Mouse (Mus musculus): ENCODE measurements at regions not wholly inside any gene's neighbourhood (a gene's known extent, or its start where the extent isn't known, plus 50 kb on each side); places are given as distances from the start of the nearest gene placed in this dataset.

DNA sequence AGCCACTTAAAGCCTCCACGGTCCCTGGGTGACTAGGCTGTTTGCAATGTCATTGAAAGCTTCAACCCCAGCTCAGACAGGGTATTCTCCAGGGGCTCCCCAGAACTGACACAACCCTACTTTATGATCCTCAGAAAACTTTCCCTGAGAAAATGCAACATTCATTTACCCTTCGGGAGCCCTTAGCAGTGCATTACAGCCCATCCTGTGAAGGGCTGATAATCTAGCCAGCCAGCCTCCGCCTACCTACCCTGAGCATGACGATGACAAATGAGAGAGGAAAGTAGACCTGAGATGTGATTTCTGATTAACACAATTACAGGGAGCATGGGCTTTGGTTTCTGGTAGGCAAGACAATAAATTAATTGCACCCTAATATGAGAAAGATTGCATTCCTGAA is 212.6 kb upstream of the Hs6st1 start:
- no peak for TF ChIP-seq POLR2A (IDR thresholded peaks at IDR 0.05; ENCODE audit: borderline replicate concordance, extremely low read depth, low read depth, low read length)
- no peak for TF ChIP-seq CTCF (IDR thresholded peaks at IDR 0.05; ENCODE audit: insufficient read depth, low read length)
- 85% methylated on average over 4 of the region's 4 CpGs for whole genome bisulfite sequencing
- H3K4me3 ChIP-seq (replicated peaks; ENCODE audit: extremely low read depth, low read depth, low read length): no peak overlapping the region
- DNase-seq: no peak
- no peaks in the 10 kb centered on the region for H3K4me1 ChIP-seq (ENCODE audit: control insufficient read depth, insufficient read depth, low read length)

DNA sequence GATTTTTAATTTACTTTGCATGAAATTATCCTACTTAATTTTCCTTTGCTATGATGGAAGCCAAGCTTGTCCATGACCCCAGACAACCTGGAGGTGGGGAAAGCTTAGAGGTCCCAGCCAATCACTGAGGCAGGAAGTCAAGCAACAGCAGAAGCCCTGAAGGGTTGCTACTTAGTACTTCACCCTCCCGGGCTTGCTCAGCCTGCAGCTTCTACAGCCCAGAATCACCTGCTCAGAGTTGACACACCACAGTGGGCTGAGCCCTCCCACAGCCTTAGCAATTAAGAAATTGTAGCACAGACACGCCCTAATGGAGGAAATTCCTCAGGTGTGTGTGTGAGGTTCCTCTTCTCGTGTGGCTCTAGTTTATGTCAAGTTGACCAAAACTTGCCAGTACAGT is 209.9 kb upstream of the Hs6st1 start:
- TF ChIP-seq CTCF (IDR thresholded peaks at IDR 0.05; ENCODE audit: insufficient read depth, low read length) (no peak), POLR2A (IDR thresholded peaks at IDR 0.05; ENCODE audit: borderline replicate concordance, extremely low read depth, low read depth, low read length) (no peak)
- H3K4me3 ChIP-seq (replicated peaks; ENCODE audit: extremely low read depth, low read depth, low read length): no peak overlapping the region
- no peak for DNase-seq
- no peaks in the 10 kb centered on the region for H3K4me1 ChIP-seq (ENCODE audit: control insufficient read depth, insufficient read depth, low read length)
- WGBS: 47% methylated on average over 3 of the region's 3 CpGs

DNA sequence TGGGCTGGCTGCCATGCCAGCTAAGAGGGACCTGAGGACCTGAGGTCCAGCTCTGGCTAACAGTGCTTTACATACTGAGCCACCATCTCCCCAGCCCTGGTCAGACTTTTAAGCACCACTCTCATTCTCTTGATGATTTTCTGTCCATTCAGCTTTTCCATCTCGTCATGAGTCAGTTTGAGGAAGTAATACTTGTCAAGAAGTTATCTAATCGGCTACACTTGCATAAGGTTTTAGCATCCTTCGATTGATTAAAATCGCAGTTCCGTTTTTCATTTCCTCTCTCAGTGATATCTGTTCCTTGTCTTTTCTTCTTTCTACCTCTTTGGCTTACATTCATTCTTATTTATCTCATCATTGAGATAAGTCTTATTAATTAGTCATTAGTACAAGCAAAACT is 207.4 kb upstream of the Hs6st1 start:
- Histone ChIP-seq H3K4me3 (replicated peaks; ENCODE audit: extremely low read depth, low read depth, low read length) (no peak overlapping the region), H3K4me1 (ENCODE audit: control insufficient read depth, insufficient read depth, low read length) (no peaks in the 10 kb centered on the region)
- 79% methylated on average over 5 of the region's 5 CpGs for WGBS
- DNase-seq: no peak
- TF ChIP-seq POLR2A (IDR thresholded peaks at IDR 0.05; ENCODE audit: borderline replicate concordance, extremely low read depth, low read depth, low read length) (no peak), CTCF (IDR thresholded peaks at IDR 0.05; ENCODE audit: insufficient read depth, low read length) (no peak)

GRCm38 (mm10) chr1:35862196-35862595 is 206.0 kb upstream of the Hs6st1 start:
- Histone ChIP-seq H3K4me1 (ENCODE audit: control insufficient read depth, insufficient read depth, low read length) (no peaks in the 10 kb centered on the region), H3K4me3 (replicated peaks; ENCODE audit: extremely low read depth, low read depth, low read length) (no peak overlapping the region)
- WGBS: 65% methylated on average over 5 of the region's 5 CpGs
- TF ChIP-seq CTCF (IDR thresholded peaks at IDR 0.05; ENCODE audit: insufficient read depth, low read length) (no peak), POLR2A (IDR thresholded peaks at IDR 0.05; ENCODE audit: borderline replicate concordance, extremely low read depth, low read depth, low read length) (no peak)
- no peak for DNase-seq

DNA sequence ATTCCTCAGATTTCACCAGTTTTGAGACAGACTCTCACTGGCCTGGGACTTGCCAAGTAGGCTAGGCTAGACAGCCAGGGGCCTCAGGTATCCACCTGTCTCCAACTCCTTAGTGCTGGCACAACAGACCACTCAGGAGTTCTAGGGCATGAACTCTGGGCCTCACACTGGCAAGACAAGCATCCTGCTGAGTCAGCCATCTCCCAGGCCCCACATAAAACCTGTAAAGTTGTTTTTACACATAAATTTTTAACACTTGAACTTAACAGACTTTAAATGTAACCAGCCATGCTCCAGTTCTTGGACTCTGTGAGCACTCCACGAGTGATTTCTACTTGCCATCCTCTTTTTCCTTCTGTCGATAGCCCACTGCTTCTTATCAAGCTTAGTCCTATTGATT is 205.5 kb upstream of the Hs6st1 start:
- no peak for TF ChIP-seq CTCF (IDR thresholded peaks at IDR 0.05; ENCODE audit: insufficient read depth, low read length)
- TF ChIP-seq POLR2A (IDR thresholded peaks at IDR 0.05; ENCODE audit: borderline replicate concordance, extremely low read depth, low read depth, low read length): no peak
- DNase-seq: no peak
- 75% methylated on average over 2 of the region's 2 CpGs for WGBS
- H3K4me1 ChIP-seq (ENCODE audit: control insufficient read depth, insufficient read depth, low read length): no peaks in the 10 kb centered on the region
- H3K4me3 ChIP-seq (replicated peaks; ENCODE audit: extremely low read depth, low read depth, low read length): no peak overlapping the region

DNA sequence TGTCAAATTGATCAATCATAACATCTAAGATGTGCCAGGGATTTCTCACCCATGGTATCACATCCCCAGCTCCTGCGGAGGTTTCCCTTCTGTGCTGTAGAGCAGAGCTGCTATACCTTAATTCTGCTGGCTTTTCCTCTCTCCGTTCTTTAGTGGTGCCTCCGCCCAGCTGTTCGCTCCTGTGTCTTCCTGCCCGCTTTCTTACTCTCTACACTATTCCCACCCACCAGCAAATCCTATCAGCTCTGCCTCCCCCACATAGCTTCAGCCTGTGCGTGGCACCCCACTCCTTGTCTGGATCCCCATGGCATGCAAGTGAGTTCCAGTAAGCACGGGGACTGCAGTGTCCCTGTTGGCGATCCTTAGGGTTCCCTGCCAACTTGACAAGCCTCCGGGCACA is 204.0 kb upstream of the Hs6st1 start:
- no peak overlapping the region for H3K4me3 ChIP-seq (replicated peaks; ENCODE audit: extremely low read depth, low read depth, low read length)
- TF ChIP-seq POLR2A (IDR thresholded peaks at IDR 0.05; ENCODE audit: borderline replicate concordance, extremely low read depth, low read depth, low read length): no peak
- TF ChIP-seq CTCF (IDR thresholded peaks at IDR 0.05; ENCODE audit: insufficient read depth, low read length): no peak
- no peaks in the 10 kb centered on the region for H3K4me1 ChIP-seq (ENCODE audit: control insufficient read depth, insufficient read depth, low read length)
- no peak for DNase-seq
- WGBS: 90% methylated on average over 9 of the region's 9 CpGs

DNA sequence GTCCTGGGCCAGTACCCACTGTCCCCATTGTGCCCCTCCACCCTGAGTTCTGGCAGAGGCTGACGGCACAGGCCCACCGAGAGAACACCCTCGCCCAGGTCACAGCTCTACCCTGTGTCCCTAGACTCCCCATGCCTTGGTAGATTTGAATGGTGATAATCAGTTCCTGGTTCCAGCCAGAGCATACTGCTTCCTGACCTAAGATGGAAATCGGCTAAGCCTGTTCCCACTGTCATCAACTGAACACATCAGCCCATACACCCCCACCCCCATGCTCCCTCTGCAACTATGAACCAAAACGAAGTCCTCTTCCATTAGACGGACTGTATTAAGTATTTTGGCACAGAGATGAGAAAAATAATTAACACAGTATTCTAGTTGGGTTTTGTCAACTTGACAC is 202.9 kb upstream of the Hs6st1 start:
- no peak for DNase-seq
- WGBS: 78% methylated on average over 6 of the region's 6 CpGs
- no peak overlapping the region for H3K4me3 ChIP-seq (replicated peaks; ENCODE audit: extremely low read depth, low read depth, low read length)
- no peaks in the 10 kb centered on the region for H3K4me1 ChIP-seq (ENCODE audit: control insufficient read depth, insufficient read depth, low read length)
- TF ChIP-seq POLR2A (IDR thresholded peaks at IDR 0.05; ENCODE audit: borderline replicate concordance, extremely low read depth, low read depth, low read length) (no peak), CTCF (IDR thresholded peaks at IDR 0.05; ENCODE audit: insufficient read depth, low read length) (no peak)

- WGBS: 84% methylated on average over 12 of the region's 12 CpGs
These were observed 201.6 kb upstream of the Hs6st1 start for GRCm38 (mm10) chr1:35866643-35867042.

GRCm38 (mm10) chr1:35869381-35870143 is 198.6 kb upstream of the Hs6st1 start:
- no peak for TF ChIP-seq POLR2A (IDR thresholded peaks at IDR 0.05; ENCODE audit: borderline replicate concordance, extremely low read depth, low read depth, low read length)
- TF ChIP-seq CTCF (IDR thresholded peaks at IDR 0.05; ENCODE audit: insufficient read depth, low read length): no peak
- no peaks in the 10 kb centered on the region for H3K4me1 ChIP-seq (ENCODE audit: control insufficient read depth, insufficient read depth, low read length)
- WGBS: 47% methylated on average over 17 of the region's 17 CpGs
- no peak for DNase-seq
- H3K4me3 ChIP-seq (replicated peaks; ENCODE audit: extremely low read depth, low read depth, low read length): no peak overlapping the region

More at GRCm38 (mm10) chr1:35866643-35867042, 201.6 kb upstream of the Hs6st1 start:
- Histone ChIP-seq H3K4me3 (replicated peaks; ENCODE audit: extremely low read depth, low read depth, low read length) (no peak overlapping the region), H3K4me1 (ENCODE audit: control insufficient read depth, insufficient read depth, low read length) (no peaks in the 10 kb centered on the region)
- no peak for DNase-seq
- TF ChIP-seq CTCF (IDR thresholded peaks at IDR 0.05; ENCODE audit: insufficient read depth, low read length): no peak
- TF ChIP-seq POLR2A (IDR thresholded peaks at IDR 0.05; ENCODE audit: borderline replicate concordance, extremely low read depth, low read depth, low read length): no peak

GRCm38 (mm10) chr1:35870144-35870827 is 197.9 kb upstream of the Hs6st1 start:
- 80% methylated on average over 9 of the region's 9 CpGs for WGBS
- TF ChIP-seq CTCF (IDR thresholded peaks at IDR 0.05; ENCODE audit: insufficient read depth, low read length): no peak
- no peak for TF ChIP-seq POLR2A (IDR thresholded peaks at IDR 0.05; ENCODE audit: borderline replicate concordance, extremely low read depth, low read depth, low read length)

More at GRCm38 (mm10) chr1:35870144-35870827, 197.9 kb upstream of the Hs6st1 start:
- Histone ChIP-seq H3K4me1 (ENCODE audit: control insufficient read depth, insufficient read depth, low read length) (no peaks in the 10 kb centered on the region), H3K4me3 (replicated peaks; ENCODE audit: extremely low read depth, low read depth, low read length) (no peak overlapping the region)
- DNase-seq: no peak

Data from lung, adult 2 months (tissue).